Mouse (Mus musculus) spleen, postnatal 0 days (tissue): ENCODE results near the gene Glipr1l3. TPM values are rescaled to one million over a fixed set of nuclear protein-coding genes. Genes with fewer than 3 reads are reported as not detected.

ENCODE experiments used
- polyA plus RNA-seq: library from polyadenylated mRNA; unstranded; fragments of >200 nt; fragmentation: Nextera tagmentation; extraction: Ambion mirVana; gene quantifications from 2 replicates; pipeline ENCODE4 v1.2.1, GENCODE M21; 2015

Glipr1l3 gene
- polyA plus RNA-seq, result not detected in 2 replicates

DNA sequence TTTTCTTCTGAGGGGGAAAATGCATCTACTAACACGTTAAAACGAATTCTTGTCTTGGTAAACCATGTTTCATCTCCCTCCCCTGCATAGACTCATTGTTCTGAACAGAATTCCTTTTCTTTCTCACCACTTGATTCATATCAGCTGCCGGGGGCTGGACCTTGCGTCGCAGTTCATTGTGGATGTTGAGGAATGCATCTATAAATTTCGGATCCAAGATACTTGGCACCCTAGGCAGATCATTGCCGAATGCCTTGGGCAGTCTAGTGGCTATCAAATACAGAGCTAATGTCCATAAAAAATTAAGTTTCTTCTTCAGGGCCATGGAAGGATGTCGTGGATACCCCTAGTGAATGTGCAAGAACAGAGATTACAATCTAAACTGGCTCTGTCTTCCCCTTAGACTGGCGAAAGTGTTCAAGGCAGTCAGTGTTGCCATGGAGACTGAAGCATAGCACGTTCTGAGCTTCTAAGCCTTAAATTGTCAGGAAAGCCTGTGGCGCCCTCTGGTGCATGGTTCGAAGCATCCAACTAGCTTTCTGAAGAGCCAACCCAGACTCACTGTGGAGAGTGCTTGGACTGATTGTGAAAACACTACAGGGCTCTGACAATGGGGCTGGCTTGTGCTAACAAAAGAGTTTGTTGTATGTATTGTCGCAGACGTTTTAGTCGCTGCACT lies at the start of gene Glipr1l3:
Gene Glipr1l3 (minus strand): TSS at position 446 of the 679 bp plus-strand sequence.

DNA sequence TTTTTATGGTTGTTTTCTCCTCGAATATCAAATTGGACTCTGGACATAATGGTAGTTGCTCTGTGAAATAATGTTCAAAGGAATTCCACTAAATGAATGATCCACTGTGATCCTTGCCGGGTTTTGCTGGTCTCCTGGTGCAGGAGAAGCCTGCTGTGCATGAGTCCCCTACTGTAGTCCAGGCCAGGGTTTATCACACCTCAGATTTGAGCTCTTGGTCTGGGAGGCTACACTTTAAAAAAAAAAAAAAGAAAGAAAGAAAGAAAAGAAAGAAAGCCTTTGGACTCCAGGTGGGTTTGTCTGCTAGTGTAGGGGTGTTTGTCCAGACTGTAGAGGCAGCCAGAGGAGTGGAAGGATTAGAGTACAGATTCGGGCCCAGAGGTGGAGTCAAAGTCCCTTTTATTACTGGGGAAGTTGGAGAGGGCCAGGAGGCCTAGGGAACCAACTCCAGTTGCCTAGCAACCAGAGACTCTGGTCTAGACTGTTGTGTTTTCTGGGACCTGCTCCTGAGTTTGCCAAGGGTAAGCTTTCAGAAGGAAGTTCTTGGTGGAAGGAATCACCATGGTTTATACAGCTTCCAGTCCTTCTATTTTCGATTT lies 3.1 kb upstream of the Glipr1l3 start, which contains the start of gene Caps2:
Gene Caps2 (plus strand): TSS at position 454 of the 599 bp plus-strand sequence.

Other genes with a start within 250 kb of the Glipr1l3 start
- 19.2 and 19.6 TPM in 2 replicates for gene Krr1, start 187.7 kb downstream of the Glipr1l3 start, polyA plus RNA-seq
- 23.2 and 34.0 TPM in 2 replicates for gene Glipr1, start 157.7 kb downstream of the Glipr1l3 start, polyA plus RNA-seq
- not detected in 2 replicates for gene Glipr1l1, start 100.1 kb downstream of the Glipr1l3 start, polyA plus RNA-seq
- not detected in 2 replicates for gene Glipr1l2, start 77.0 kb downstream of the Glipr1l3 start, polyA plus RNA-seq
- gene Caps2, start 3.3 kb upstream of the Glipr1l3 start, polyA plus RNA-seq, result not detected in 2 replicates
- gene Kcnc2, start 110.8 kb upstream of the Glipr1l3 start, polyA plus RNA-seq, result not detected in 2 replicates